Mouse (Mus musculus) spleen, adult 2 months (tissue): ENCODE data around the gene Ate1.

Experiments
- CTCF ChIP-seq: fragments of 200-500 bp; IDR thresholded peaks from 2 replicates; pipeline ENCODE4 v1.5.1; 2011; ENCODE audit warnings: mild to moderate bottlenecking, inconsistent platforms; ENCODE audit not compliant: insufficient read depth, insufficient read length, insufficient replicate concordance; ENCODE audit errors: extremely low read depth
- POLR2A ChIP-seq: fragments of 200-500 bp; IDR thresholded peaks from 2 replicates; pipeline ENCODE4 v1.6.1; 2011; ENCODE audit warnings: low read depth, low read length, inconsistent platforms

- TF ChIP-seq POLR2A (no peak), CTCF (no peak)
These were observed 25.2 kb upstream of the Ate1 start for GRCm38 (mm10) chr7:130545401-130545800.
